Mouse (Mus musculus) heart, embryonic 16.5 days (tissue): ENCODE measurements around the gene Zp1. TPM values are rescaled to one million over a fixed set of nuclear protein-coding genes. Genes with fewer than 3 reads are reported as not detected.

Experiments used
- polyA plus RNA-seq: library from polyadenylated mRNA; unstranded; fragments of >200 nt; fragmentation: Nextera tagmentation; extraction: Ambion mirVana; gene quantifications from 2 replicates; pipeline ENCODE4 v1.2.1, GENCODE M21; 2015

The Zp1 gene
- polyA plus RNA-seq, 1 experiment from 2014 or later: 0.14 TPM

Other genes with a start within 250 kb of the Zp1 start
- not detected in 2 replicates for gene Pga5, start 242.6 kb downstream of the Zp1 start, polyA plus RNA-seq
- 29.3 and 30.4 TPM in 2 replicates for gene Vps37c, start 231.9 kb downstream of the Zp1 start, polyA plus RNA-seq
- gene Cd5, start 181.6 kb downstream of the Zp1 start, polyA plus RNA-seq: 1.6 and 3.0 TPM in 2 replicates
- 0.91 and 4.3 TPM in 2 replicates for gene Cd6, start 90.6 kb downstream of the Zp1 start, polyA plus RNA-seq
- gene Slc15a3, start 80.9 kb downstream of the Zp1 start, polyA plus RNA-seq: 0.42 and 0.92 TPM in 2 replicates
- gene Tmem132a, start 50.7 kb downstream of the Zp1 start, polyA plus RNA-seq: 36.7 and 47.0 TPM in 2 replicates
- 108 and 112 TPM in 2 replicates for gene Tmem109, start 38.6 kb downstream of the Zp1 start, polyA plus RNA-seq
- gene Prpf19, start 25.4 kb downstream of the Zp1 start, polyA plus RNA-seq: 35.9 and 37.7 TPM in 2 replicates
- gene Ptgdr2, start 16.5 kb upstream of the Zp1 start, polyA plus RNA-seq: 0.11 and 0.24 TPM in 2 replicates
- gene Ccdc86, start 28.6 kb upstream of the Zp1 start, polyA plus RNA-seq: 17.7 and 18.2 TPM in 2 replicates
- not detected in 2 replicates for gene Ms4a10, start 54.0 kb upstream of the Zp1 start, polyA plus RNA-seq
- not detected in 2 replicates for gene Ms4a15, start 72.6 kb upstream of the Zp1 start, polyA plus RNA-seq
- gene Ms4a18, start 97.4 kb upstream of the Zp1 start, polyA plus RNA-seq: not detected in 2 replicates
- 0.22 and 0.30 TPM in 2 replicates for gene Ms4a8a, start 160.5 kb upstream of the Zp1 start, polyA plus RNA-seq
- not detected in 2 replicates for gene 1700017D01Rik, start 210.2 kb upstream of the Zp1 start, polyA plus RNA-seq
- gene 1700025F22Rik, start 244.7 kb upstream of the Zp1 start, polyA plus RNA-seq: not detected in 2 replicates